Mouse (Mus musculus): ENCODE data around the gene Camta1. TPM values are rescaled to one million over a fixed set of nuclear protein-coding genes. Genes with fewer than 3 reads are reported as not detected.
"Not testable (repeated sequence)": the region's sequence is repeated elsewhere in the genome, so short reads cannot be mapped to it uniquely, and the experiment has no call there.

Gene Camta1
- total RNA-seq, 1 experiment from 2014 or later: 40.1 TPM

DNA sequence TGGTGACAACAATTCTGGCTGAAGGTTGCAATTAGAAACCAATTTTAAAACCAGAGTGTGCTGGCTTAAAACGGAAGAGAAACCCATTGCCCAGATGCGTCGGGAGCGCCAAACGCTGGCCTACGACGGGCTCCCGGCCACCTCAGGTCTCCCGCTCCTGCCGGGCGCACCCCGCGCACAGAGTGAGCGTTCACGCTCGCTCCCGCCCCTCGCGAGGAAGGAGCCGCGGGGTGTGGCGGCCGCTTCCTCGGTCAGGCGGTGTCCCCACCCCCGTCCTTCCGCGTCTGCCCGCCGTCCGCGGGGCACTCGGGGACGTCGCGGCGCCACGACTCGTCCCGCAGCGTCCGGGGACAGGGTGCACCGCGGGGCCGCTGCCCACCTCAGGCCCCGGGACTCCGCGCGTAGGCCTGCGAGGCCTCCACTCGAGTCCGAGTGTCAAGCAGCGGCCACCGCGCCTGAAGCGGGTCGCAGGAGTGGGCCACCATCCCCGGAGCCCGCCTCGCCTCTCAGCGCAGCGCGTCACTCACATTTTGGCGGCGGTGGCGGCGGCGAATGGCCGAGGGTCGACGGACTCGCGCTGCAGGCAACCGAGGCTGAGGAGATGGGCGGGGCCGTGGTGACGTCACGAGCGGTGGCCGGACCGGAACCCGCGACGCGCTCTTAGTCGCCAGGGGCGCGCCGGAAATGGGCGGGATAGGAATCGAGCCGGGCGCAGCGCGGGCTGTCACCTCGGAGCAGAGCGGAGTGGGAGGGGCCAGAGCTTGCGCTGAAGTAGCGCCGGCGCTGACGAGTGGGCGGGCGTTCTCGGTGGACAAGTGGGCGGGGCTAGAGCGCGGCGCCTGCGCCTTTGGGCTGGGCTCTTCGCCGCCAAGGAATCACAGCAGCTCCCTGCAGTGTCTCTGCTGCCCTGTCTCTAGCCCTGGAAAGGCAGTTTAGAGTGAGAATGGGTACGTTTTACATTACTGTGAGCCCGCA is 804.0 kb downstream of the Camta1 start, which contains the start of gene Vamp3:
Gene Vamp3, minus strand, starts transcription at position 617 of the 975 bp plus-strand sequence.
- DNase-seq: peak; percentile 100

GRCm38 (mm10) chr4:151051162-151051561 is 810.5 kb downstream of the Camta1 start:
- DNase-seq: no peak

DNA sequence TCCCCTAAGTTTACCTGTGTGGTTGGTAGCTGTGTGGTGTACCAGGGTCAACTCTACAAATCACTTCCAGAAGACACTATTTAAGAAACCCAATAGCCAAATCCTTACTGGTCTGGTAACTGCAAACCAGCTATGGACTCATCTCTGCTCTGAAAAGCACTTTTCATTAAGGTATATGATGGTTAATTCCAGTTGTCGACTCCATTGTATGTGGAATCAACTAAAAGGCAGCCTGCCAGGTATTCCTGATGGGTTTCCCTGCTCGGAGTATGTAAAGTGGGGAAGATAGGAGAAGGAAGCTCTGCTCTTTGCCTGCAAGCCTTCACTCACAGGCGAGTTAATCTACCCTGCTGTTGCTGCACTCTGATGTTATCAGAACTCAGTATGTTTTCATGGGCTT is 815.2 kb downstream of the Camta1 start:
- DNase-seq: no peak

DNA sequence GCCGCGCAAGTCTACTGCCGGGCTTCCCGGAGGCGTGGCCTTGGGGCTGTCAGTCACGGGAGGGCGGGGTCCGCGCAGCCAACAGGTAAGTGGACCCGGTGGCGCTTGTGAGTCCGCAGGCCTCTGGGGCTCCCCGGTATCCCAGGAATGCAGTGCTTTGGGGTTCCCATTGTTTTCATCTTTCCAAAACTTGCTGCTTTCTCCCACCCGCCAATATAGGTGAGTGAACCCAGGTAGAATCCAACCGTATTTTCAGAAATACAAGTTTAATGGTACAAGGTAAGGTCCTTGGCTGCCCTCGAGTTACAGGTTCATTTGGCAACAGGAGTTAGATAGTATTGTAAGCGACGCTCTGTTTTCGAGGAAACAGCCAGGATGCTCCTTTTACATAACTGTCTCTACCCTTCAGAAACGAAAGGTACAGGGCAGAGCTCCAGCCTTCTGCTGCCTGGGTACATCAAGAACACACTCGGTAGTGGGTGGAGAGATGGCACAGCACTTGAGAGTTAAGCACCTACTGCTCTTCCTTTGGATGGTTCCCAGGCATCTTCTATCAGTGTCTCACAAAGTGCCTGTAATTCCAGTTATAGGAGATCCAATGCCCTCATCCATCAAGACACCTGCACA is 816.6 kb downstream of the Camta1 start:
- DNase-seq: no peak

- DNase-seq: peak; percentile 99
Measured at GRCm38 (mm10) chr4:151044037-151044943, 817.4 kb downstream of the Camta1 start, which contains the start of gene Per3. TSS of gene Per3 (minus strand) at chr4:151044665.

DNA sequence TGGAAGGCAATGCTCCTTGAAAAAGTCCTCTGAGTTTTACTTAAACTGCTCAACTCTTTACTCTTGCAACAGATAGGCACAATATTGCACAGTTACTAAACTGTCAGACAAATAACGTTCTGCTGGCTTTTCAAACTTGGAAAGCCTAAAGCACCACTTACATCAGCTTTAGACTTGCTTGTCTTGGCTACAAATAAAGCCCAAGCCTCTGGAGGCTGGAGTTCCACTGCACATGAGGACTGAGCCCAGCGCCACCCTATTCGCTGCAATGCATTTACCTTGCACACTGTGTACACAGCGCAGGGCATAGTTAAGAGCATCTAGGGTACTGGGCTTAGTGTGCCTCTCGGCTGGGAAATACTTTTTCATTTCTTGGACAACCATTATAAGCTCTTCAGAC is 818.4 kb downstream of the Camta1 start:
- peak; percentile 56 for DNase-seq

DNA sequence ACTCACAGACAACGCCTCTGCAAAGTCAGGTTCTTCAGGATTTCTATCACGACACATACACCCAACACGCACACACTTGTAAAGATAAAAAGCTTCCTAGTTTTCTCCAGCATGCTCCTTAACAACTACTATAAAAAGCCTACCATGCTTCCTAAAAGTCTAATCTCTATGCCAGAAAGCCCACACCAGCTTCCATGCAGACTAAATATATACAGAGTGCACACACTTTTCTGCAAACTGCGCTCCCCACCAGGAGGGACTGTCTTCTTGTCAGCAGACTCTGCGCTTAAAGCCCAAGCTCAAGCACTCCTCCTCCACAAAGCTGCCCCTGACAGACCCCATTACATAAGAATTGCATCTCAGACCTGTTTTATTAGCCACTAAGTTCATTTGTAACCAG is 820.2 kb downstream of the Camta1 start:
- DNase-seq: no peak

DNA sequence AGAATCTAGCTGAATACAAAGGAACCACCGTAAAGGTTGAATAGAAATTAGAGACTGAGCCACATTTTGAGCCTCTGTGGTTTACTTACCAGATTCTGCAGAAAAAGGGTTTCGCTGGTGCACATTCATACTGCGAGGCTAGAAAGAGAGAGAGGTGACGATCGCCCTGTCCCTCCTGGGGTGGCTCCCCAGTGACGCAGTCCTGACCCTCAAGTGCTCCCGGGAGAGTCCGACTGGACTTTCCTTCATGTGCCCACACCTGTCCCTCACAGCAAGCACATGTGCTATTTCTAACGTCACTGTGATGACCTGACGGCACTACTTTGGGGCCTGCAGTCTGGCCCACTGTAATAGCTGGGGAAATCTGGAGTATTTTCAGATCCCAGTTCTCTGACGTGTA is 823.9 kb downstream of the Camta1 start:
- DNase-seq: no peak

DNA sequence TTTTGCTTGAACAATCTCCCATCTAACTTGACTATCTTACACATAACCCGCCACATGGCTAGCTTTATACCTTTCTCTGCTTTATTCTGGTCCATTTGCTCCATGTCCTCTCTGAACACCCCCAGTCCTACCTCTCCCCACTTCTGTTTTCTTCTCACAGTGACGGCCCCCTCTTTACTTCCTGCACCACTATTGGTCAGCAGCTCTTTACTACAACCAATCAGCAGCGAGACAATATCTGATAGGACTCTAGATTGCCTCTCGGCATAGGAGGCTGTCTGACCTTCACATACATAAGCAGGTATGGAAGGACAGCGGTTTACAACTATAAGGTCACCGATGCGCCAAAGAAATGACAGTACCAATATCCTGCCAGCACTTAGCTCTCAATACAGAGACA is 825.2 kb downstream of the Camta1 start:
- no peak for DNase-seq

DNA sequence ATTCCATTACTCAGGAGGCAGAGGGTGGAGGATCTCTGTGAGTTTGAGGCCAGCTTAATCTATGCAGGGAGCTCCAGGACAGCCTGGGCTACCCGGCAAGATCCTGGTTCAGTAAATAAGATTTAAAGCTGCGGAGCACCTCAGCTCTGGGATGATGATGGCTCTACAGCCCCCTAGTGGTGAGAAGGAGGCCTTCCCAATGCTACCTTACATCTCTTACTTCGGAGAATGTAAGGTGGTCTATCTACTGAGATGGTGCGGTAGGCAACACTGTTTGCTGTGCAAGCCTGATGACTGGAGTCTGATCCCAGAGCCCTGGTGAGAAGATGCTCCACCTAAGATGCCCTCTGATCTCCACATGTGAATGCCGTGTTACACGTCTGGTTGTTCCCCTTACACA is 834.7 kb downstream of the Camta1 start:
- DNase-seq: peak; percentile 20

DNA sequence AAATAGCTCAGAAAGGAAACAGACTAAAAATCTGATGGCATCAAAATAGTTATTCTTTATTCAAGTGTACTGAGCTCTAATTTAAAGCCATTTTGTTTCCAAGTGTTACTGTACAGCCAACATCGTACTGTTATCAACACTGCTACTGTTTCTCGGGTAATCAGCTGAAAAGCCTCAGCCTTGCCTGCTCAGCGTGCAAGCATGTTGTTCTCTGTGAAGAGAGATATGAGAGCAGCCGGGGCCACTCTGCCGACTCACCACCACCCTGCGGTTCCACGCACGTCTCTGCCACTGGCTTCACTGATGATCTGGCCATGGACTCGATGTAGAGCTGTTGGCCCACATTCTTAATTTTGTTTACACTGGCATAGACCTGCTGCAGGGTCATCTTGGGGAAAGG is 837.5 kb downstream of the Camta1 start:
- DNase-seq: no peak

DNA sequence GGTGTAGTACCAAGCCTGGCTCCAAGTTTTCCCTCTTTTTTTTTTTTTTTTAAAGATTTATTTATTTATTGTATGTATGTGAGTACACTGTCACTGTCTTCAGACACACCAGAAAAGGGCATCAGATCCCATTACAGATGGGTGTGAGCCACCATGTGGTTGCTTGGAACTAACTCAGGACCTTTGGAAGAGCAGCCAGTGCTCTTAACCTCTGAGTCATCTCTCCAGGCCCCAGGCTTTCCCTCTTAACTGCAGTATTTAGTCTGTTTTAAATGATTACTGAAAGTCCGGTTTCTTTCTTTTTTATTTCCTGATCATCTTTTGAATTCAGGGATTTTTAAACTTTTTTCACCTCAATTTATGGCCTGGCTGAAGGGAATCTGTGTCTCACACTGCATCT is 844.3 kb downstream of the Camta1 start:
- DNase-seq: not testable (repeated sequence)

GRCm38 (mm10) chr4:151015946-151016345 is 845.7 kb downstream of the Camta1 start:
- no peak for DNase-seq

DNA sequence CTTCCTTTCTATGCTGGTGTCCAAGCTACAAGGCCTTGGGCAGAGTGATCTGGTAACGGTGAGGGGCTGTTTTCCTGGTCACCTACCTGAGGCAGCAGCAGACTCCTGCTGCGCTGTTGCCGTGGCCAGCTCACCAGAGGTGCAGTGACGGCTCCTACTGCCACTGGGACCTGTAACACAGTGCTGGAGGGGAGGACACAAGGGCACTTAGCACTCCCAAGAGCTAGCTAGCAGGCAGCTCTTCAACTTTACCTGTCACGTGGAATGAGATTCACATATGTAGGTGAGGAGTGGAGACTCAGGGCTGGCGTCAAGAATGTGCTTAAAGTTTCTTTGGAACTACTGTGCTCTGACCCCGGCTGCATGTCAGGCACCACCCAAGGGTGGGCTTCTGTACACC is 851.4 kb downstream of the Camta1 start:
- no peak for DNase-seq

- peak; percentile 73 for DNase-seq
Measured at GRCm38 (mm10) chr4:151006945-151007344, 854.7 kb downstream of the Camta1 start.

- no peak for DNase-seq
Measured at GRCm38 (mm10) chr4:151005656-151006318, 855.9 kb downstream of the Camta1 start.

GRCm38 (mm10) chr4:151001397-151001796 is 860.3 kb downstream of the Camta1 start:
- no peak for DNase-seq

- DNase-seq: no peak
Measured at GRCm38 (mm10) chr4:150998626-150999025, 863.0 kb downstream of the Camta1 start.

- DNase-seq: no peak
Measured at GRCm38 (mm10) chr4:150996797-150997196, 864.9 kb downstream of the Camta1 start, which contains the start of gene Uts2. TSS of gene Uts2 (plus strand) at chr4:150997097.

DNA sequence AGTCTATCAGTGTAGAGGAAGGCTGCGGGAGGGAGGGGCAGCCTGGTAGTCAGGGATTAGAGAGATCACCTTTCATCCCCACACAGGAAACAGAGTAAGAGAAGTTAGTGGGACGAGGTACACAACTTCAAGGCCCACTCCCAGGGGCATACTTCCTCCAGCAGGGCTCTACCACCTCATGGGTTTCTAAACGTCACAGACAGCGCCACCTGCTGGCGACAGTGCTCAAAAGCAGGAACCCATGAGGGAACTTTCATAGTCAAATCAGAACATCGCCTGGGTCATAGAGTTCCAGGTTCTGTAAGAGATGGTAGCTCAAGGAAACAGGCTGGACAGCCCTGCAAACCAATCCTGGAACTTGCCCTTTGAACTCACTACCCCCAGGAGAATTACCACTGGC is 871.5 kb downstream of the Camta1 start:
- peak; percentile 61 for DNase-seq

- DNase-seq: no peak
Measured at GRCm38 (mm10) chr4:150980153-150980552, 881.5 kb downstream of the Camta1 start.

GRCm38 (mm10) chr4:150979455-150979854 is 882.2 kb downstream of the Camta1 start:
- no peak for DNase-seq

Data from adrenal gland, postnatal 14 days (tissue).